Mouse (Mus musculus): Measurements from ENCODE around the gene Kctd19. TPM values are rescaled to one million over a fixed set of nuclear protein-coding genes. Genes with fewer than 3 reads are reported as not detected.
A peak's percentile ranks its signal among the peaks of the same experiment; 100 is the strongest.

Gene Kctd19
- polyA plus RNA-seq, 1 experiment from 2014 or later: not detected

- Histone ChIP-seq H3K9me3 (ENCODE audit: control insufficient read depth, low read length) (no peaks in the 10 kb centered on the region), H3K4me3 (replicated peaks; ENCODE audit: low read depth, low read length) (no peak overlapping the region), H3K36me3 (ENCODE audit: control insufficient read depth, insufficient read depth, low read length) (no peaks in the 10 kb centered on the region), H3K4me1 (ENCODE audit: control insufficient read depth, insufficient read depth, low read length) (no peaks in the 10 kb centered on the region), H3K4me2 (ENCODE audit: low read length) (no peak overlapping the region), H3K27ac (replicated peaks; ENCODE audit: low read depth, low read length) (no peak overlapping the region), H3K9ac (replicated peaks; ENCODE audit: low read length) (no peak overlapping the region), H3K27me3 (ENCODE audit: control insufficient read depth, insufficient read depth, low read length) (no peaks in the 10 kb centered on the region)
- 85% methylated on average over 1 of the region's 1 CpGs for WGBS
- DNase-seq (no peak), ATAC-seq (ENCODE audit: low FRiP score, low TSS enrichment) (no peak)
Measured at GRCm38 (mm10) chr8:105387151-105387550, 26.2 kb downstream of the Kctd19 start.

- no peak for ATAC-seq (ENCODE audit: low FRiP score, low TSS enrichment)
- 98% methylated on average over 2 of the region's 2 CpGs for WGBS
- H3K9ac ChIP-seq (replicated peaks; ENCODE audit: low read length): no peak overlapping the region
- H3K4me3 ChIP-seq (replicated peaks; ENCODE audit: low read depth, low read length): no peak overlapping the region
- H3K9me3 ChIP-seq (ENCODE audit: control insufficient read depth, low read length): no peaks in the 10 kb centered on the region
- no peaks in the 10 kb centered on the region for H3K27me3 ChIP-seq (ENCODE audit: control insufficient read depth, insufficient read depth, low read length)
- no peak for DNase-seq
- no peak overlapping the region for H3K27ac ChIP-seq (replicated peaks; ENCODE audit: low read depth, low read length)
- H3K4me2 ChIP-seq (ENCODE audit: low read length): no peak overlapping the region
- no peaks in the 10 kb centered on the region for H3K36me3 ChIP-seq (ENCODE audit: control insufficient read depth, insufficient read depth, low read length)
- H3K4me1 ChIP-seq (ENCODE audit: control insufficient read depth, insufficient read depth, low read length): no peaks in the 10 kb centered on the region
Measured at GRCm38 (mm10) chr8:105384070-105384469, 29.2 kb downstream of the Kctd19 start.

DNA sequence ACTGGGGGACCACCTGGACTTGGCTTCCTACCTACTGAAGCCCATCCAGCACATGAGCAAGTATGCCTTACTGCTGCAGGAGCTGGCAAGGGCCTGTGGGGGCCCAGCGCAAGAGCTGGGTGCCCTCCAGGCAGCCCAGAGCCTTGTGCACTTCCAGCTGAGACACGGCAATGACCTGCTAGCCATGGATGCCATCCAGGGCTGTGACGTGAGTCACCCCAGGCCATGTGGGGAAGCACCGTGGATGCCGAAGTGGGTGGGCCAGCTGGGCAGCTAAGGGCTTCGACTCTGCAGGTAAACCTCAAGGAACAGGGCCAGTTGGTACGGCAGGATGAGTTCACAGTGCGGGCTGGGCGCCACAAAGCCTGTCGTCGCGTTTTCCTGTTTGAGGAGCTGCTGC is 33.0 kb downstream of the Kctd19 start:
- DNase-seq: no peak
- H3K9me3 ChIP-seq (ENCODE audit: control insufficient read depth, low read length): no peaks in the 10 kb centered on the region
- H3K27me3 ChIP-seq (ENCODE audit: control insufficient read depth, insufficient read depth, low read length): no peaks in the 10 kb centered on the region
- WGBS: 89% methylated on average over 12 of the region's 12 CpGs
- ATAC-seq (ENCODE audit: low FRiP score, low TSS enrichment): no peak
- H3K4me2 ChIP-seq (ENCODE audit: low read length): no peak overlapping the region
- H3K27ac ChIP-seq (replicated peaks; ENCODE audit: low read depth, low read length): no peak overlapping the region
- H3K4me3 ChIP-seq (replicated peaks; ENCODE audit: low read depth, low read length): no peak overlapping the region
- no peaks in the 10 kb centered on the region for H3K36me3 ChIP-seq (ENCODE audit: control insufficient read depth, insufficient read depth, low read length)
- no peaks in the 10 kb centered on the region for H3K4me1 ChIP-seq (ENCODE audit: control insufficient read depth, insufficient read depth, low read length)
- no peak overlapping the region for H3K9ac ChIP-seq (replicated peaks; ENCODE audit: low read length)

DNA sequence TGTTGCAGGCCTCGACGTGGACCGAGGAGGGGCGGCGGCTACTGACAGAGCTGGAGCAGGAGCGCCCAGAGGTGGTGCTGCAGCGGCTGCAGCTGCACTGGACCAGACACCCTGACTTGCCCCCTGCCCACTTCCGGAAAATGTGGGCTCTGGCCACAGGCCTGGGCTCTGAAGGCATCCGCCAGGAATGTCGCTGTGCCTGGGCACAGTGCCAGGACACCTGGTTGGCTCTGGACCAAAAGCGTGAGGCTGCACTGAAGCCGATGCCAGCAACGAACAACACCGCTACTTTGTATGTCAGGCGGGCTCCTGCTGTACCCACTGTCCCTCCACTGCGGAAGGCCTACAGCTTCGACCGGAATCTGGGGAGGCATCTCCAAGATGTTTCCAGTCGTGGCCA is 34.6 kb downstream of the Kctd19 start:
- Histone ChIP-seq H3K4me1 (ENCODE audit: control insufficient read depth, insufficient read depth, low read length) (no peaks in the 10 kb centered on the region), H3K36me3 (ENCODE audit: control insufficient read depth, insufficient read depth, low read length) (no peaks in the 10 kb centered on the region), H3K27ac (replicated peaks; ENCODE audit: low read depth, low read length) (no peak overlapping the region), H3K27me3 (ENCODE audit: control insufficient read depth, insufficient read depth, low read length) (no peaks in the 10 kb centered on the region), H3K9ac (replicated peaks; ENCODE audit: low read length) (no peak overlapping the region), H3K4me3 (replicated peaks; ENCODE audit: low read depth, low read length) (no peak overlapping the region), H3K4me2 (ENCODE audit: low read length) (no peak overlapping the region), H3K9me3 (ENCODE audit: control insufficient read depth, low read length) (no peaks in the 10 kb centered on the region)
- DNase-seq: peak; percentile 42
- 69% methylated on average over 19 of the region's 19 CpGs for WGBS
- no peak for ATAC-seq (ENCODE audit: low FRiP score, low TSS enrichment)

GRCm38 (mm10) chr8:105374513-105374966 is 38.8 kb downstream of the Kctd19 start:
- Histone ChIP-seq H3K4me1 (ENCODE audit: control insufficient read depth, insufficient read depth, low read length) (no peaks in the 10 kb centered on the region), H3K27me3 (ENCODE audit: control insufficient read depth, insufficient read depth, low read length) (no peaks in the 10 kb centered on the region), H3K4me2 (ENCODE audit: low read length) (peak overlapping the region; percentile 41), H3K36me3 (ENCODE audit: control insufficient read depth, insufficient read depth, low read length) (peaks cover under 1% of the 10 kb centered on the region; the same call in 1 of the 2 replicates), H3K9ac (replicated peaks; ENCODE audit: low read length) (no peak overlapping the region), H3K27ac (replicated peaks; ENCODE audit: low read depth, low read length) (no peak overlapping the region), H3K4me3 (replicated peaks; ENCODE audit: low read depth, low read length) (no peak overlapping the region), H3K9me3 (ENCODE audit: control insufficient read depth, low read length) (no peaks in the 10 kb centered on the region)
- DNase-seq (peak; percentile 44), ATAC-seq (ENCODE audit: low FRiP score, low TSS enrichment) (0 out of 2 replicates have a peak, but pooled peaks have one; percentile 29)
- 26% methylated on average over 33 of the region's 33 CpGs for WGBS

DNA sequence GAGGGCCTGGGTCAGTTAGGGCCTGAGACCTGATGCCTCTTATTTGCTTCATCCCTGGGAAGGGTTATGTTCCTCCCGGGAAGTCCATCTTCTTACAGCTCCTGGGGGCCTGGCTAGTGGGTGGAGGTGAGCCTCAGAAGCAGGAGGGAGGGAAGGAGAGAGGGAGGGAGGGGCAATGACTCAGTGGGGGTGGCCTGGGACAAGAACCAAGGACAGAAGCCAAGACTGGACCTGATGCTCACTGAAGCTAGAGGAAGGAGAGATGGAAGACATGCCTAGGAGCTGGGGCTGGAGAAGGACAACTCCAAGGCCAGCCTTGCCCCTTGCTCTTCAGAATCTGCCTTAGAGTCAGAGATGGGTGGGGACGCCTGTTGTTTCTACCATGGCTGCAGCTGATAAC is 40.3 kb downstream of the Kctd19 start, which contains the start of gene Plekhg4:
Plekhg4 (plus strand) TSS at position 243 of the 400 bp plus-strand sequence.
- Histone ChIP-seq H3K9me3 (ENCODE audit: control insufficient read depth, low read length) (no peaks in the 10 kb centered on the region), H3K27me3 (ENCODE audit: control insufficient read depth, insufficient read depth, low read length) (no peaks in the 10 kb centered on the region), H3K4me1 (ENCODE audit: control insufficient read depth, insufficient read depth, low read length) (no peaks in the 10 kb centered on the region), H3K4me2 (ENCODE audit: low read length) (0 out of 2 replicates have a peak within 1 kb of the TSS, but pooled peaks have one; percentile 41), H3K27ac (replicated peaks; ENCODE audit: low read depth, low read length) (no peak within 1 kb of the TSS), H3K36me3 (ENCODE audit: control insufficient read depth, insufficient read depth, low read length) (peaks cover 5% of the 10 kb centered on the region; the same call in 1 of the 2 replicates), H3K9ac (replicated peaks; ENCODE audit: low read length) (no peak within 1 kb of the TSS), H3K4me3 (replicated peaks; ENCODE audit: low read depth, low read length) (no peak within 1 kb of the TSS)
- no peak for ATAC-seq (ENCODE audit: low FRiP score, low TSS enrichment)
- 66% methylated on average over 2 of the region's 2 CpGs for WGBS
- DNase-seq: no peak

- Histone ChIP-seq H3K4me1 (ENCODE audit: control insufficient read depth, insufficient read depth, low read length) (no peaks in the 10 kb centered on the region), H3K9me3 (ENCODE audit: control insufficient read depth, low read length) (no peaks in the 10 kb centered on the region), H3K9ac (replicated peaks; ENCODE audit: low read length) (no peak overlapping the region), H3K36me3 (ENCODE audit: control insufficient read depth, insufficient read depth, low read length) (peaks cover 5% of the 10 kb centered on the region; the same call in 1 of the 2 replicates), H3K27me3 (ENCODE audit: control insufficient read depth, insufficient read depth, low read length) (no peaks in the 10 kb centered on the region), H3K4me3 (replicated peaks; ENCODE audit: low read depth, low read length) (no peak overlapping the region), H3K27ac (replicated peaks; ENCODE audit: low read depth, low read length) (no peak overlapping the region), H3K4me2 (ENCODE audit: low read length) (no peak overlapping the region)
- DNase-seq: no peak
- ATAC-seq (ENCODE audit: low FRiP score, low TSS enrichment): no peak
- WGBS: 79% methylated on average over 9 of the region's 9 CpGs
Measured at GRCm38 (mm10) chr8:105372473-105372872, 40.8 kb downstream of the Kctd19 start.

- ATAC-seq (ENCODE audit: low FRiP score, low TSS enrichment) (no peak), DNase-seq (peak; percentile 34)
- H3K27ac ChIP-seq (replicated peaks; ENCODE audit: low read depth, low read length): no peak overlapping the region
- H3K9me3 ChIP-seq (ENCODE audit: control insufficient read depth, low read length): no peaks in the 10 kb centered on the region
- WGBS: 66% methylated on average over 2 of the region's 2 CpGs
- H3K4me2 ChIP-seq (ENCODE audit: low read length): no peak overlapping the region
- no peak overlapping the region for H3K4me3 ChIP-seq (replicated peaks; ENCODE audit: low read depth, low read length)
- H3K9ac ChIP-seq (replicated peaks; ENCODE audit: low read length): no peak overlapping the region
- no peaks in the 10 kb centered on the region for H3K27me3 ChIP-seq (ENCODE audit: control insufficient read depth, insufficient read depth, low read length)
- H3K4me1 ChIP-seq (ENCODE audit: control insufficient read depth, insufficient read depth, low read length): no peaks in the 10 kb centered on the region
- H3K36me3 ChIP-seq (ENCODE audit: control insufficient read depth, insufficient read depth, low read length): peaks cover 8% of the 10 kb centered on the region
Measured at GRCm38 (mm10) chr8:105367107-105367506, 46.2 kb downstream of the Kctd19 start.
